Mouse (Mus musculus) lung, embryonic 15.5 days (tissue): ENCODE measurements around the gene Qrich1. TPM values are rescaled to one million over a fixed set of nuclear protein-coding genes. Genes with fewer than 3 reads are reported as not detected.
A peak's percentile ranks its signal among the peaks of the same experiment; 100 is the strongest.

Experiments used
- ATAC-seq: fragments of 200-750 bp; cut with Nextera tagmentation; 2 replicates; pipeline ENCODE4 v1.8.0; 2017; ENCODE audit warnings: moderate number of reproducible peaks, borderline replicate concordance; ENCODE audit not compliant: low FRiP score, low TSS enrichment; ENCODE audit errors: extremely low read depth
- H3K27ac ChIP-seq: fragments of 300-500 bp; sonication (generic); 2 replicates; pipeline ENCODE4 v1.5.1; 2015; ENCODE audit warnings: moderate library complexity, mild to moderate bottlenecking, inconsistent platforms
- H3K27me3 ChIP-seq: fragments of 300-500 bp; sonication (generic); 2 replicates; pipeline ENCODE4 v1.6.1; 2015; ENCODE audit warnings: inconsistent platforms
- H3K36me3 ChIP-seq: fragments of 300-500 bp; sonication (generic); 2 replicates; pipeline ENCODE4 v1.6.1; 2015; ENCODE audit warnings: inconsistent platforms
- H3K4me1 ChIP-seq: fragments of 300-500 bp; sonication (generic); 2 replicates; pipeline ENCODE4 v1.6.1; 2015; ENCODE audit warnings: inconsistent platforms
- H3K4me2 ChIP-seq: fragments of 300-500 bp; sonication (generic); 2 replicates; pipeline ENCODE4 v1.6.1; 2015; ENCODE audit warnings: inconsistent platforms, mild to moderate bottlenecking, moderate library complexity
- H3K4me3 ChIP-seq: fragments of 300-500 bp; sonication (generic); 2 replicates; pipeline ENCODE4 v1.5.1; 2015; ENCODE audit warnings: mild to moderate bottlenecking, inconsistent platforms
- H3K9ac ChIP-seq: fragments of 300-500 bp; sonication (generic); 2 replicates; pipeline ENCODE4 v1.6.1; 2015; ENCODE audit warnings: inconsistent platforms
- H3K9me3 ChIP-seq: fragments of 300-500 bp; sonication (generic); 2 replicates; pipeline ENCODE4 v1.6.1; 2016; ENCODE audit warnings: inconsistent platforms
- WGBS: fragments of 180-500 bp; shearing (Covaris S2); methylation state at CpG from one replicate; pipeline ENCODE4 v1.1.7; 2015; 5-methylcytosine and 5-hydroxymethylcytosine counted together
- polyA plus RNA-seq: library from polyadenylated mRNA; unstranded; fragments of >200 nt; fragmentation: Nextera tagmentation; extraction: Ambion mirVana; gene quantifications from 2 replicates; pipeline ENCODE4 v1.2.1, GENCODE M21; 2015

Gene Qrich1
- polyA plus RNA-seq, 1 experiment from 2014 or later, result 115 TPM

DNA sequence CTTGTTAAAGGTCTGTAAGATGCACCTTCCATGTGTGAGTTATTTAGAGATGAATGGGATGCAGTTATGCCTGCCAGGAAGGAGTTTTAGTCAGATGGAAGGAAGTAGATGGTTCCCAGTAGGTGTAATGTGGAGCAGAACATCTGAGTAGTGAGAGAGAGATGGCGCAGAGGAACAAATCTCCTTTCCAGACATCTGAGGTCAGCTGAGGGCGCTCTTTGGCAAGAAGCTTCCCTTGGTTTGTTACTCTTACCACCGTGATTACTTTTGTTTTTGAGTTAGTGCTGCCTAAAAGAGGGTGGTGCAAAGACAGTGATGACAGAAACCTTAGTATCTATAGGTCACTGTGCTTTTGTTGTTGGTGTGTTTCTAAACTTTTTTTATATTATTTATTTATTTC lies 8.8 kb downstream of the Qrich1 start:
- Histone ChIP-seq H3K9ac (no peak overlapping the region), H3K4me3 (no peak overlapping the region), H3K9me3 (no peaks in the 10 kb centered on the region), H3K27me3 (no peaks in the 10 kb centered on the region), H3K36me3 (peaks cover 32% of the 10 kb centered on the region), H3K4me2 (no peak overlapping the region), H3K27ac (no peak overlapping the region), H3K4me1 (no peaks in the 10 kb centered on the region)
- 78% methylated on average over 3 of the region's 3 CpGs for WGBS
- no peak for ATAC-seq

DNA sequence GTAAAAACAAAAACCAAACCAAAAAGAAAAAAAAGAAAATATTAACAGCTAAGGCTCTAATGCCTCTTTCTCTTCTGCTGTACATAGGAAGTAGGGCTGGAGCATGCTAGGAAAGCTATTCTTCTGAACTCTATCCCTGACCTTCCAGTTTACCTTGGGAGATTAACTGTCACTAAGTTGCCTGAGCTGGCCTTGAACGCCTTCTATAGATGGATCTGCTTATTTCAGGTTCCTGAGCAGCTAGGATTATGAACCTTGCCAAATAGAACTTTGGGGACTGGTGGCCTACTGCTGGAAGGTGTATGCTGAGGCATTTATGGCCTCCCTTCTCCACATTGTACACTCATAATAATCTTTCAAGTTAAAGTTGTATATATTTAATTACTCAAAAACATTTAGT lies 14.3 kb downstream of the Qrich1 start:
- H3K36me3 ChIP-seq, result peaks cover 75% of the 10 kb centered on the region

DNA sequence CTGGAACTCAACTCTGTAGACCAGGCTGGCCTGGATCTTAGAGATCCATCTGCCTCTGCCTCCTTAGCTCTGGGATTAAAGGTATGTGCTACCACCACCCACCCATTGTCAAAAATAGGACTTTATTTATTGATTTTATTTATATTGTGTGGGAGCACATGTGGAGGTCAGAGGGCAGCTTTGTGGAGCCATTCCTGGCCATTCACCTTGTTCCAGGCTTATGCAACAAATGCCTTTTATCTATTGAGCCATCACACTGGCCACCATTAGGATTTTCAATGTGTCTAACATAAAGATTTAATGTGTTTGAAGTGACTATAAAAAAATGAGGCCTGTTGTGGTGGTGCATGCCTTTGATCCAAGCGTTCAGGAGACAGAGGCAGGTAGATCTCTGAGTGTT lies 14.9 kb downstream of the Qrich1 start:
- H3K27ac ChIP-seq, result no peak overlapping the region
- no peak overlapping the region for H3K4me2 ChIP-seq
- ATAC-seq, result no peak
- no peak overlapping the region for H3K4me3 ChIP-seq
- WGBS, result 85% methylated on average over 1 of the region's 1 CpGs
- no peak overlapping the region for H3K9ac ChIP-seq
- H3K9me3 ChIP-seq, result no peaks in the 10 kb centered on the region
- no peaks in the 10 kb centered on the region for H3K4me1 ChIP-seq
- peaks cover 80% of the 10 kb centered on the region for H3K36me3 ChIP-seq
- H3K27me3 ChIP-seq, result no peaks in the 10 kb centered on the region

More for the DNA sequence above, 14.3 kb downstream of the Qrich1 start:
- ATAC-seq, result no peak
- H3K9ac ChIP-seq, result no peak overlapping the region
- no peaks in the 10 kb centered on the region for H3K27me3 ChIP-seq
- whole genome bisulfite sequencing, result 94% methylated on average over 1 of the region's 1 CpGs
- no peaks in the 10 kb centered on the region for H3K9me3 ChIP-seq
- H3K4me1 ChIP-seq, result no peaks in the 10 kb centered on the region
- no peak overlapping the region for H3K27ac ChIP-seq
- H3K4me3 ChIP-seq, result no peak overlapping the region
- H3K4me2 ChIP-seq, result no peak overlapping the region

DNA sequence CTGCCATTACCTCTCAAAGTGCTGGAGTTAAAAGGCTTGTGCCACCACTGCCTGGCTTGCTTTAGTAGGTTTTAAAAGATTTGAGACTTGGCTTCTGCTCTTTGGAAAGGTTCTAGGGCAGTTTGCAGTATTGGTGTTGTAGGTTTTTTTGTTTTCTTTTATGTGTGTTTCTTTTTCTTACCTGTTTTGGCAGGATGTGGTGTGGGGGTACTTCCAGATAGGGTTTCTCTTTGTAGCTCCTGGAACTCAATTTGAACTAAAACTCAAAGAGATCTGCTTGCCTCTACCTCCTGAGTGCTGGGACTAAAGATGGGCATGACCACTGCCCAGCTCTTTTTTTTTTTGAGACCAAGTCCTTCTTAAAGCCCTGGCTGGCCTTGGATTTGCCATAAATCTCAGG lies 24.2 kb downstream of the Qrich1 start:
- Histone ChIP-seq H3K9ac (no peak overlapping the region), H3K9me3 (no peaks in the 10 kb centered on the region), H3K4me2 (no peak overlapping the region), H3K27me3 (no peaks in the 10 kb centered on the region), H3K4me3 (no peak overlapping the region), H3K36me3 (peaks cover 89% of the 10 kb centered on the region), H3K27ac (no peak overlapping the region), H3K4me1 (no peaks in the 10 kb centered on the region)
- ATAC-seq, result no peak

DNA sequence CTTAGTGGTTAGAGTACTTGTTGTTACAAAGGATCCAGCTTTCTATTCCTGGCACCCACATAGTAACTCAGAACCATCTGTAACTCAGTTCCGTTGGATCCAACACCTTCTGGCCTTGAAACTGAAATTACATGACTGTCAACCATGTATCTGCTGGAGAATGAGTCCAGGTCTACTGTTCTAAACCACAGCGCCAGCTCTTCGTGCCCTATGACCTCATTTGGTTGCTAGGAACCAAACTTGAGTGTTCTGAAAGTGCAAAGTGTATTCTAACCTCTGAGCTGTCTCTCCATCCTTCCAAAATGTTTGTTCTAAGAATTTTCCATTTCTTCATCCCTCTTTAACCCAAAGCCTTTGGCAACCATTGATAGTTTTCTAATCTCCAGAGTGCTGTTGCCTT lies 29.4 kb downstream of the Qrich1 start:
- no peaks in the 10 kb centered on the region for H3K27me3 ChIP-seq
- 91% methylated on average over 3 of the region's 3 CpGs for WGBS

DNA sequence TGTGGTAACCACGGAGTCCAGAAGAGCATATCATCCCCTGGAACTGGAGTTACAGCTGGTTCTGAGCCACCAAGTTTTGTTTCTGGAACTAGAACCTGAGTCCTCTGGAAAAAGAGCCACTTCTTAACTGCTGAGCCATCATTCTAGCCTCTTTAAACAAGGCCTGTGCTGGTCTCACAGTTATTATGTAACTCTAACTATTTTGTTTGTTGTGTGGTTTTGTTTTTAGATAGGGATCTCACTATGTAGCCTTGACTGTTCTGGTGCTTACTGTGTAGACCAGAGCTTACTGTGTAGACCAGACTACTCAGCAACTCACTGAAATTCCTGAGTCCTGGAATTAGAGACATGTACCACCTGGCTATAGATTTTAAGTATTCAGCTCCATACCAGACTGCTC lies 30.3 kb downstream of the Qrich1 start:
- H3K4me2 ChIP-seq, result no peak overlapping the region
- ATAC-seq, result no peak
- H3K9me3 ChIP-seq, result no peaks in the 10 kb centered on the region
- 77% methylated on average over 1 of the region's 1 CpGs for WGBS
- no peak overlapping the region for H3K4me3 ChIP-seq
- H3K9ac ChIP-seq, result no peak overlapping the region
- H3K4me1 ChIP-seq, result no peaks in the 10 kb centered on the region
- no peak overlapping the region for H3K27ac ChIP-seq
- H3K36me3 ChIP-seq, result peaks cover 85% of the 10 kb centered on the region
- H3K27me3 ChIP-seq, result no peaks in the 10 kb centered on the region

More for the DNA sequence above, 29.4 kb downstream of the Qrich1 start:
- H3K36me3 ChIP-seq, result peaks cover 86% of the 10 kb centered on the region
- no peaks in the 10 kb centered on the region for H3K4me1 ChIP-seq
- no peak overlapping the region for H3K4me2 ChIP-seq
- no peak overlapping the region for H3K27ac ChIP-seq
- no peak for ATAC-seq
- H3K9me3 ChIP-seq, result no peaks in the 10 kb centered on the region
- H3K9ac ChIP-seq, result no peak overlapping the region
- H3K4me3 ChIP-seq, result no peak overlapping the region

DNA sequence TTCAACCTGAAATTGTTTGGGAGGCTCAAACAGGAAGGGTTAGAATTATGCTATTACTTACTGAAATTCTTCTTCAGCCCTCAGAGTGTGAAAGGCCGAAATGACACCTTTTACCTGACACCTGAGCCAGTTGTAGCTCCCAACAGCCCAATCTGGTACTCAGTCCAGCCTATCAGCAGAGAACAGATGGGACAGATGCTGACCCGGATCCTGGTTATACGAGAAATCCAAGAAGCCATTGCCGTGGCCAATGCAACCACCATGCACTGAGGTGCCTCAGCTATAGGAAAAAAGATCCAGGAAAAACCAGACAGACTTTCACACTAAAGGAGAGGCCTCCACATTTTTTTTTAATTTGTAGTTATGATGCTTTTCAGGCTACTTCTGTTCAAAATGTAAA lies 42.6 kb downstream of the Qrich1 start:
- Histone ChIP-seq H3K36me3 (peaks cover 75% of the 10 kb centered on the region), H3K4me1 (peaks cover 10% of the 10 kb centered on the region), H3K27ac (no peak overlapping the region), H3K4me2 (no peak overlapping the region), H3K4me3 (no peak overlapping the region), H3K27me3 (no peaks in the 10 kb centered on the region), H3K9me3 (no peaks in the 10 kb centered on the region), H3K9ac (no peak overlapping the region)
- ATAC-seq, result no peak
- 84% methylated on average over 4 of the region's 4 CpGs for WGBS

DNA sequence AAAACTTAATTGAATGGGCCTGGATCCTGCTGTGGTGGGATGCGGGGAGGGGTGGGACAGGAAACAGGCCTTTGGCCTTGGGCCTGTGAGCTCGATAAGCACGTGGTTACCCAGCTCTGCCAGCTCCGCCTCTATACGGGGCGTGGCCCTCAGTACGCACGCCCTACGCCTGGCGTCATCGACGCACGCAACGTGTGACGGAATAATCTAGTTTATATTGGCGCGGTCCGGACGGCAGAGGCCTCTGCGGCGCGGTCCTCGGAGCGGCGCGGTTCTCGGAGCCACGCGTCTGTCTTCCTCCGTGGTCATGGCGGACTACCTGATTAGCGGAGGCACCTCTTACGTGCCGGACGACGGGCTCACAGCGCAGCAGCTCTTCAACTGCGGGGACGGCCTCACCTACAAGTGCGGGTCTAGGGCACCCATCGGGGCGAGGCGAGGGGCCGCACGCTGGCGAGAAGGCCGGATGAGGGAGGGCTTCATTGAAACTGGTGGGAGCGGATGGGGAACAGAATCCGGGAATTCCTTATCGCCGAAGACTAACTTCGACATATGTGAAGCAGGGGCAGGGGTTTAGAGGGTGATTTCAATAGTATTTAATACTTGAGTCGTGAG lies 43.7 kb downstream of the Qrich1 start, which contains the start of gene Impdh2:
Gene Impdh2, plus strand, starts transcription at position 60 of the 615 bp plus-strand sequence.
- Histone ChIP-seq H3K4me2 (peak within 1 kb of the TSS; percentile 64), H3K27ac (peak within 1 kb of the TSS; percentile 69), H3K4me1 (peaks cover 10% of the 10 kb centered on the region), H3K9ac (peak within 1 kb of the TSS; percentile 70), H3K36me3 (peaks cover 77% of the 10 kb centered on the region), H3K27me3 (no peaks in the 10 kb centered on the region), H3K4me3 (peak within 1 kb of the TSS; percentile 56), H3K9me3 (no peaks in the 10 kb centered on the region)
- WGBS, result under 1% methylated on average over 53 of the region's 53 CpGs
- peak; percentile 98 for ATAC-seq

DNA sequence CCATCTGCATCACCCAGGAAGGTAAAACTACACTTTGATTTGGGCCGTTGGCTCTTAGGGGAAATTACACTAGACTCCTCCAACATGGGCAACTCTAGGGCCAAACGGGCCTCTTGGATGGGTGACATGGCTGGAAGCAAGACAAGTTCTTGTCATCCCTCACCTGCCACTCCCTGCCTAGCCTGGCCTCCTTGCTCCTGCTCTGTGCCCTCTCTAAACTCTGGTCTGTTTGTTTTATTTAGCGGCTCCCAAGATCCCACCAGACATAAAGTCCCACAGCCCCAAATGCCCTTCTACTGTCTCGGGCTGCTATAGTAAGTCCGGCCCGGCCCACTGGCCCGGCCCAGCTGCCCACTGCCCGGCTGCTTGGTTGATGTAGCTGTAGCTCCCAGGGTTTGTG lies 47.1 kb downstream of the Qrich1 start:
- Histone ChIP-seq H3K36me3 (peaks cover 51% of the 10 kb centered on the region), H3K4me1 (peaks cover 27% of the 10 kb centered on the region), H3K9me3 (no peaks in the 10 kb centered on the region), H3K27me3 (no peaks in the 10 kb centered on the region), H3K4me3 (no peak overlapping the region), H3K27ac (no peak overlapping the region), H3K4me2 (no peak overlapping the region), H3K9ac (no peak overlapping the region)
- ATAC-seq, result no peak
- WGBS, result 85% methylated on average over 8 of the region's 8 CpGs

DNA sequence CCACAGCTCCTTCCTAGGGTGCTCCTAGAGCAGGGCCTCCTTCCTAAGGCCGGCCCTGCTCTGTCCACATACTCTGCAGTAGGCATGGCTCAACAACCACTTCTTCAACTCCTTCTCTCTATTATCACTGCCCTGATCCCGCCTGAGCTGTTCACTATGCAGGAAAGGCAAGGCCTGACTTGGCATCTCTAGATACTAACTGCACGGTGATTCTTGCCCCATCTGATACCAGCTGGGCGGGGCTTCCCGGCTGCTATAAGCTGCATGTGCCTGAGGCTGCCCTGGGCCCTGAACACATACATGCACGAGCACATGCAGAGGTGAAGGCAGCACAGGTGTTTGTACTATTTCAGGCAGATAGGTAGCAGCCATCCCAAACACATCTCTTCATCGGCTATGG lies 47.5 kb downstream of the Qrich1 start:
- no peaks in the 10 kb centered on the region for H3K9me3 ChIP-seq
- H3K27ac ChIP-seq, result no peak overlapping the region
- ATAC-seq, result no peak
- no peak overlapping the region for H3K9ac ChIP-seq
- H3K36me3 ChIP-seq, result peaks cover 47% of the 10 kb centered on the region
- no peak overlapping the region for H3K4me3 ChIP-seq
- 84% methylated on average over 7 of the region's 7 CpGs for WGBS
- H3K4me2 ChIP-seq, result no peak overlapping the region
- peaks cover 30% of the 10 kb centered on the region for H3K4me1 ChIP-seq
- no peaks in the 10 kb centered on the region for H3K27me3 ChIP-seq

DNA sequence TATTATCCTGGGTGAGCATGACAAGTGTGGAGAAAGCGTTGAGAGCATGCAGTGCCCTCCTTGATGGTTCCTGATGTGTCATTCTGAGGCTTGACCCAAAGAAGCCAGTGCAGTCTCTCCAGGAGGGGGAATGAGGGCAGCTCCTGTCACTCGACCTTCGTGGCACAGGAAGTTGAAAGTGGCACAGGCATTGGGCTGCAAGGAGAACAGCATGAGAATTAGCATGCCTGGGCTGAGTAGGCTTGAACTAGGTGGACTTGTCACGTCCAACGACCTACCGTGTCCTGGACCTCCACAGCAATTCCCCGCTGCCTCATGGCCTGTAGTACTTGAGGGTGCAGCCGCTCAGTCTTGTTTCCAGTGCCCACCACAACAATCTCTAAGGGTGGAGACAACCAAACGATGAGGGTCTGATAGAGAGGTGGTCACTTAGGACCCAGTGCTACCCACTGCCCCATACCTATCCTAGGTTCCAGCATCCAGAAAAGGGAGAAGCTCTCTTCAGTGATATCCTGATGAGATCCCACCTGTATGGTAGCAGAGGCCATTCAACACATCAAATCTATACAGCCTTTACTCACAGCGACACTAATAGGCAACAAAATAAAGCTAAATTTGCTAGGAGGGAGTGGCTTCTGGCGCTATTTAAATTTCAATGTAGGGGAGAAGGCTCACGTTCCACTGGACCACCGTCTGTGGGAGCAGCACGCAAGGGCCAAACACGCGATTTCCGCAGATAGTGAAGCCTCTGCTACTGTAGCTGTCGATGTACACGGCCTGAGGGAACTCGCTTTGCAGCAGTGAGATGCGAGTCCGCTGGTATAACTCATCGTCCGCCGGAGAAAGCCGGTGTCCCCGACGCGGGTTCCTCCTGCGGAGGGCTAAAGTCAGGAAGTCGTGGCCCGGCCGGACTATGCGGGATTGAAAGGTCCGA lies 49.5 kb downstream of the Qrich1 start:
- Histone ChIP-seq H3K36me3 (peaks cover 44% of the 10 kb centered on the region), H3K4me3 (peak overlapping the region; percentile 89)
- ATAC-seq, result no peak

More for the DNA sequence above, 49.5 kb downstream of the Qrich1 start:
- H3K4me1 ChIP-seq, result peaks cover 45% of the 10 kb centered on the region
- H3K27ac ChIP-seq, result peak overlapping the region; percentile 95
- no peaks in the 10 kb centered on the region for H3K9me3 ChIP-seq
- H3K4me2 ChIP-seq, result peak overlapping the region; percentile 93
- WGBS, result 8% methylated on average over 35 of the region's 35 CpGs
- H3K9ac ChIP-seq, result peak overlapping the region; percentile 86
- no peaks in the 10 kb centered on the region for H3K27me3 ChIP-seq
